Mouse (Mus musculus) lung, postnatal 25 days (tissue): ENCODE measurements around the gene Nr2e1.
A peak's percentile ranks its signal among the peaks of the same experiment; 100 is the strongest.

Source experiments
- DNase-seq: peaks from one replicate; pipeline ENCODE4 v3.0.0; 2022; ENCODE audit warnings: low spot score

Nr2e1 gene

DNA sequence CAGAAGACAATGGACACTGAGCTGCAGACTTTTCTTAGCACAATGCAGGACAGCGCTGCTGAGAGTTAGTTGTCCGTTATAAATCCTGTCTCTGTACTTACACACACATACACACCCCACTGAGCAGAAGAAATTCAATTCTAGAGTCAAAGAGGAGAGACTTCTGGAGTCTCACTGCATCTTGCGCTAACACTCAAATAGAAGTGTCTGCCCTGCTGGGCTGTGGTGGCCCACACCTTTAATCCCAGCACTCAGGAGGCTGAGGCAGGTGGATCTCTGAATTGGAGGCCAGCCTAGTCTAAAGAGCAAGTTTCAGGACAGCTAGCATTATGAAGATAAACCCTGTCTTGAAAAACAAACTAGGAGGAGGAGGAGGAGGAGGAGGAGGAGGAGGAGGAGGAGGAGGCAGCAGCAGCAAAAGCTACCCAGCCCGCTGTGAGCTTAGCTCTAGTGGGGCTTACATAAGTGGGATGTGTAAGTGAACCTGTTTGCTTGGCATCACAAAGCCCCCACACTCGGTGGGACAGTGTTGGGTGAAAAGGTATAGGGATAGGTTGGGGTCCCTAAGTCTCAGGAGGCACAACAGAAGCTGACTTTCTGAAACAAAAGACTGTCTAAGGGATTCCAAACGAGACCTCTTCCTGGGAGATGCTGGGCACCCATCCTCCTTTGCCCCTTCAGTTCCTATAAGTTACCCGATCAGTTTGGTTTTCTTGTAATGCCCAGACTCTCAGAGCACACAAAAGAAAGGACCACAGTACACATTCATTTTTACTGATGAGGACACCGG, 4.7 kb upstream of the Nr2e1 start:
- no peak for DNase-seq

DNA sequence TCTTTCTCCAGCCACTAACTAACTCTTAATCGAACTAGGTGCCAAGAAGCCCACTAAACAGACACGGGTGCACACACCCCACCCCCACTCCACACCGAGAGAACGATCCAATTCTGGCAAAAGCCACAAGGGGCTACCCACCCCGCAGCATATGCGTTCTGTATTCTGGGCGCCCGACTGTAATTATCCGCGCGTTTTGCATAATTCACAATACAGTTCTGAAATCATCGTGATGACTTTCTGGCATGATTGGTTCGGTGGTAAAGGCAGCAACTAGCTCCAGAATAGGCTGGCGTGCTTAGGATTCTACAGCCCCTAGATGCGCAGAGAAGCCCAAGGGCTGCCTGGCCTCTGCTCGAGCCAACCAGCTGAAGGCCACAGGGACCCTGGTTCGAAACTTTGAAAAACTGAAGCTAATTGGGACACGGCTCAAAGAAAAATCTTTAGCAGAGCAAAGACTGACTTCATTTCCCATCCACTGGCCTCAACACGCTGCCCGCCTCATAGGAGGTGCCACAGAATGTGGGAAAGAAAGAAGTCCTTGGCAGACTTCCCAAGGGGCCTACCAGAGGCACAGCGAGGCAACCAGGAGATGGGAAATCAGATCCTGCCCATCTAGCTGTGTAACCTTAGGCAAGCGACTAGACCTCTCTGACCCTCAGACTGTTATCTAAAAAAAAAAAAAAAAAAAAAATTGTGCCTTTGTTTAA, 2.3 kb upstream of the Nr2e1 start:
- no peak for DNase-seq

DNA sequence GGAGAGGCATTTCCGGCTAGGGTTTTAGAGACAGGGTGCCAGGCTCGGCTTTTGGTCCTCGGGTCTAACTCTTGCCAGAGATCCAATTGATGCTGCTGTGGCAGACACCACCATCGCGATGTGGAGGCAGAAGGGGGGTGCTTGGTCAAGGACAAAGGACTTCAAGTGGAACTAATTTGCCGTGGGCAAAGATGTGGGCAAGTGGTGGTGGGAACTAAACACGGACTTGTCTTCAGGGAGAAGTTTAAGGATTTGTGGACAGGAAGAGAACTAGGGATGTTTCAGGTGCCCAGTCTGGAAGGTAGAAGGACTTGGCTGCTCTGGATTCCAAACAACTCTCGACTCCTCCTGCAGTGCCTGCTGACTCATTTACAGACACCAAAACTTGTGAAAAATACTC, 1.7 kb upstream of the Nr2e1 start:
- DNase-seq = no peak

DNA sequence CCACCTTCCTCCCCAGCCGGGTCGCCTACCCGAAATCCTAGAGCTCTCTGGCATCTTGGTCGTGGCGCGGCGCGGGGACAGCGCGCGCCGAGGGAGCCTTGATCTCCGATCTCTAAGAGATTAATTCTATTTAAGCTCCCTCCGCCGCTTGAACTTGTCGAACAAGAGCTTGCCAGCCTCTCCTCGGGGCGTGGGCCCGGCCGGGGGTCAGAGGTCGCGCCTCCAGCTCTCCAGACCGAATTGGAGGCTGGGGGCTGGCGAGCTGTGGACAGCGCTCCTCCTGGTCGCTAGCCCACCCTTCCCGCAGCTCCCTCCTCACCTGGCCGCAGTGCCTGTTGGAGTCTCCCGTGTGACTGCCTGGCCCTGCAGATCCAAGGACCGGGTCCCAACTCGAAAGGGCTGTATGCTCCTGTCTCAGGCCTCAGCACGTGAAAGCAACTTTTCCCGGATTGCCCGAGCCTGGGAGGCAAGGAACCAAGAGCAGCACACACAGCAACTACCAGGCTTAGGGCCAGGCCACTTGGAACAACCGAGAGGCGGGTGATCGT, 1.1 kb upstream of the Nr2e1 start:
- no peak for DNase-seq

DNA sequence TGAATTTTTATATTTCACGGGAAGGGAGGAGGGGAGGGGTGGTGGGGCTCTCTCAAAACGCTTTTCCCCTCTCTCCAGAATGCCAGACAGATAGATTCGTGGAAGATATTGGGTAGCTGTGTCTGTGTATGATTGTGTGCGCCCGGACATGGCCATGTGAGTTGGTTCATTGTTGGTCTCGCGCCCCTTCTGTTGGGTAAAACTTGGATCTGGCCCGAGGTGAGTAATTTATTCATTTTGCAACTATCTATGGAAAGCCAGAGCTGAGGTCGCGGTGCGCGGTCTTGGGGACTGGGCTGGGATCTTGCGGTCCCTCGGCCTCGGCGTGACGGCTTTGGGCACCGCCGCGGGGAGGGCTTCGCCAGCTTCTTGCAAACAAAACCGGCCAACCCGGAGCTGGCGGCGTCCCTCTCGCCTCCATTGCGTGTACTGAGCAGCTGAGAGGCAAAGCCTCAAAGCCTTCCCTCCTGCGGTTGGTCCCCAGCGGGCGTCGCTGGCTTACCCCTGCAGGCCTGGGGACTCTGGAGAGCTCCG, 537 bp upstream of the Nr2e1 start:
- DNase-seq = no peak

DNA sequence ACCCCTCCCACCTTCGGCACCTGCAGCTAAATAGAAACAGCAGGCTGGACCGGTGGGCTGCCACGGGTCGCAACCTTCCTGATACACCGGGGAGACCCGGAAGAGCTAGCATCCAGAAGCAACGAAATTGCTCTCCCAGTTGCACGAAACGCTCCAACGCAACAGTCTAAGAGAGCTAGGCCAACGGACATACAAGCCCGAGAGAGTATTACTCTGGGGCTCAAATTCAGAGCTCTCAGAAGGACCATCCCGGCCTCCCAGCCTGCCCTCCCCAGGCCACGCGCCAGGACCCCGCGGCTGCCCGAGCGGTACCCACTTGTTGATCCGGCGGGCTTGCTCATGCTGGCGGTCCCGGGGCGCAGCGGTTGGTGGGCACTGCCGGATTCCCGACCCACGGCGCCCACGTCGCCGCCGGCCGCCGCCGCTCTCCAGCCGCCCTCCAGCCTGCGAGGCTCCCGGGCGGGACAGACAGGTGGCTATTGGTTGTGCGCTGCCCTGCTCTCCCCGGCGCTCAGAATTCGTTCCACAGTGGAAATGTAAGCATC, 794 bp downstream of the Nr2e1 start:
- DNase-seq = no peak

DNA sequence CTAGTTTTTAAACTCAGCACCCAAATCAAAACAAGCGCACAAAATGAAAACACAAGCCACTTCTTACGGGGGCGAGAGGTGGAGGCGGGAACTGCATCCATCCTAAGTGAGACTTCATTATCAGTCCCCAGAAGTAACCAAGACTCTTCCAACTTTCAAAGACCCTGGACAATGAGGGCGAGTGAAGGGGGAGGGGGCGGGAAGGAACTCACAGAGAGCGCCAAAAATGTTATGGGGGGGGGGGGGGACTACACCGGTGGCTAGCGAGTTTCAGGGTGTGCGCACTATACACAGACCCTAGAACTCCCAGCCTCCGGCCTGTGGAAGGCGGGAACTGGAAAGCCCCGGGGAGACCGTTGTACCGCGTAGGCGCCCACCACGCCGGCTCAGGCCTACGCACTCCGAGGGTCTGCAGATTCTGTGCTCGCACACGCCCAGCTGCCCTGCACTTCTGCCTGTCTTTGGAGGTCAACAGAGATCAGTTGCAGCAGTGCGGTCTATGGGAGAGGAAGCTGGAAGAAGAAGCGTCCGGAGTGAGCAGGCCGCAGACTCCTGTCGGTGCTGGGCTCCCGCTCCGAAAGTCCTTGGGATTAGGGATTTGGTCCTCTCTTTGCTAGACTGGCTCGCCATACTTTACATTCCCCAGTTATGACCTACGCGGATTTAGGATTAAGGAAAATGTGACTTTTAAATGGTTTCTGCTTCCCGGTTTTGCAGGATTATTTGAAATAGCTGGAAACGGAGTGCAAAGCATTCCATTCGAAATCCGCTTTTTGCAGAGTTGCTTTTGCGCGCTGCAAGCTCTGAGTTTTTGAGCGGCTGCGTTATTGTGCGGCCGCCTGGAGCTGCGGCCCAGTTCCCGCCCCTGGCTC, 1.5 kb downstream of the Nr2e1 start:
- DNase-seq = no peak

DNA sequence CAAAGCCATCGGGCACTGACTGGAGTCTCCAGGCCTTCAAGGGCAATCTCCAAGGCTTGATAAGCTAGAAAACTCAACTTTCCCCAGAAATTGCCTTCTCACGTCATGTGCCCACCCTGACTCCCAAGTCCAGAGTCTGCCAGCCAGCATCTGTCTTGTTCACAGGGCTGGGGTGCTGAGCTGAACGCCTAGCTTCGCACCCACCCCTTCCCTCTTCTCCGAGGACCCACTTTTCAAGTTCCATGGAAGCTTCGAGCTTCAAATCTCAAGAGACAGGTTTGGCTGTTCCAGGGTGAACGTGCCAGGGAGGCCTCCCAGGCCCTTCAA, 2.5 kb downstream of the Nr2e1 start:
- DNase-seq = no peak

DNA sequence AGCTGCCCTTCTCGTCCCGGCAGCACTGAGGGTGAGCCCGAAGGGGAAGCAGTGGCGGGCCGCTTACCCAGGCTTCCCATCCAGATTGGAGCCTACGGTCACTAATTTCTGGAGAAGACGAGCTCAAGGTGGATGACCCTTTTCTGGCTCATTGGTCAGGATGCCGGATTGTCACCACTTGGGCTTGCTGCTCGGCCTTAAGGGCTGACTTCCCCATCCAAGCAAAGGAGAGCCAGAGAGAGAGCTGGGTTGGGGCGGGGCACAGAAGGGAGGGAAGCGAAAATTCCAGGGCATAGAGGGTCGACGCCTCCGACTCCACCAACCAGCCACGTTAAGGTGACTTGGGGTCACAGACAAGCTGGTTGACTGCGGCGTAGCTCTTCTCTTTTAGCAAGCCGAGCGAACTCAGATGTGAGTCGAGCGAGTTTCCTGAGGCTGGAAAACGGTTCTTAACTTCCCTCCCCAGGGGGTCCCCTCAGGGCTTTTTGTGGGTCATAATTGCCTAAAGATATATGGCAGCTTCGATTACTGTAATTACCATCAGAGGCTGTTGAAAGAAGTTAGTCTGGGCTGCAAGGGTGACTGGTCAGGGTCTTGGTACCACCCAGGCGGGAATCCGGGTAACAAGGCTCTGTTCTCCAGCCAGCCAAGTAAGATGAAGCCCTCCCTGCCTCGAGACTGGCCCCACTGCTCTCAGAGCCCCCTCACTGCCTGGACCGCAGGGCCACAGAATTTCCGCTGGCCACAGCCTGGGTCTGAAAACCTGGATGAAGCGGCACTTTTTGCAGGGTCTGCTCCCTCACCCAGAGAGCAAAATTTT, 3.1 kb downstream of the Nr2e1 start:
- DNase-seq = no peak

DNA sequence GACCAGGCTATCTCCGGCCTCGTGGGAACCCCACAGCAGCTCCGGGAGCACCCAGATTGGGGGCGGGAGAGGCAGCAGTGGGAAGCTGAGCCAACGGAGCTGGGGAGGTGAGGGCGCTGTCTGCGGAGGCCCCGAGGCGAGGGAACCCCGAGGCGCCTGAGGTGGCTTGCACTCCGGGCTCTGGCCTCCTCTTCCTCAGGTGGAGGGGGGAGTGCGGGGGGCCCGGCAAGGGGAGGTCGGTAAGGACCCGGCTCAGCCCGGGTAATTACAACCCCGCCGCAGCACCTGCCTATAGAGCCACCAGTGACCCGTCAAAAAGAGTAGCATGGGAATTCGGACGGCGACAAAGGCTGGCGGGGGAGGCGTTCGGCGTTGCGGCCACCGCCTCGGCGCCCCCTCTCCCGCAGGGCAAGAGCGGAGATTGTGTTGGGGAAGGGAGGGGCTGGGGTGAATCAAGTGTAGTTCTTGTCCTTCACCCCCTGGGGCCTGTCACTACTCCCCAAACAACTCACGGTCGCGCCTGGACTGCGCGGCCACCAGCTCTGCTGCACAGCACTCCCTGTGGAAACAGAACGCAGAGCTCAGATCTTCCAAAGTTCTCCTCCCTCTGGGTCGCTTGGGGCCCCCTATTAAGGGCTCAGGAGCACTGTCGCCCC, 3.8 kb downstream of the Nr2e1 start:
- DNase-seq = no peak

DNA sequence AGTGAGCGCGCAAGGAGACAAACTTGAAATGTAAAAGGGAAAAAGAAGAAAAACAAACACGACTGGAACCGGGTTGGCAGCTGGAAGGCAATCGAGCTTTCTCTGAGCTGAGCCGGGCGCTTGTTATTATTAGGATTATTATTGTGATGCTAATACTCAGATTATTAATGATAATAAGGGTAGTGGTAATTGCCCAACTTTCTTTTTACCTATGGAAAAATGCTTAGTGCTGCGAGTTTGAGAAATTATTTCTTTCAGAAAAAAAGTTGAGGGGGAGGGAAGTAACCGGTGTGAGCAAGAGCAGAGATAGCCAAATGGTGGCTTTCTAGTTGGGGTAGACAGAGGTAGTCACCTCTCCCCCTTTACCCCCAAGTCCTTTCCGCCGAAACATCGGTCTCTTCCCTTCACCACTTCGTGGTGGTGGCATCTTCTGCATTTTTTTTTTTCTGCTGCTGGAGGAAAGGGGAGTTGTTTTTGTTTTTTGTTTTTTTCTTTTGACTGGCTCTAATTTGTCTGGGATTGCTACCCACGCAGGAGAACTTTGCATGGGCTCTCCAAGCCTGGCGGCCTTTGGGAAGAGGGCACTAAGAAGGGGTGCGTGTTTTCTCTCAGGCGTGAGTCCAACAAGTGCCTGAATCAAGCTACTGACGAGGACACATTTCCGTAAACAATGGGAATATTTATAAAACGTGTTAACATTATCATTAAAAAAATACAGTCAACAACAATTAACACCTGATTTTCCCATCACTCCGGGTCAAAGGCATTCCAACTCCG, 4.5 kb downstream of the Nr2e1 start:
- DNase-seq = no peak

DNA sequence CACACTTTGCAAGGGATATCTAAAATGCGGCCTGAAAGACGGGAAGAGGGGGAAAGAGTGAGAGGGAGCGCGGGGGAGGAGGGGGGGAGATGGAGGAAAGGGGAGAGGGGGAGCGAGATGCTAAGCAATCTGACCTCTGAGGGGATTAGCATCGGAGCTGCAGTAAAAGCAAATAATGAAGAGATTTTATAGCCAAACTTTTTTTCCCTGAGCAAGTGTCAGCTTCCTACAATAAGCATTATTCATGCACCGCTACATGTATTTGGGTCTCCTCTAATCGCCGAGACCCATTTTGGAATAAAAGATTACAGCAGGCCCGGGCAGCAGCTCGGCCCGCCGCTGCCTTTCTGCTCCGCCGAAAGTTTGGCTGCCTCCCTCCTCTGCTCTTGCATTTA, 5.2 kb downstream of the Nr2e1 start:
- no peak for DNase-seq

DNA sequence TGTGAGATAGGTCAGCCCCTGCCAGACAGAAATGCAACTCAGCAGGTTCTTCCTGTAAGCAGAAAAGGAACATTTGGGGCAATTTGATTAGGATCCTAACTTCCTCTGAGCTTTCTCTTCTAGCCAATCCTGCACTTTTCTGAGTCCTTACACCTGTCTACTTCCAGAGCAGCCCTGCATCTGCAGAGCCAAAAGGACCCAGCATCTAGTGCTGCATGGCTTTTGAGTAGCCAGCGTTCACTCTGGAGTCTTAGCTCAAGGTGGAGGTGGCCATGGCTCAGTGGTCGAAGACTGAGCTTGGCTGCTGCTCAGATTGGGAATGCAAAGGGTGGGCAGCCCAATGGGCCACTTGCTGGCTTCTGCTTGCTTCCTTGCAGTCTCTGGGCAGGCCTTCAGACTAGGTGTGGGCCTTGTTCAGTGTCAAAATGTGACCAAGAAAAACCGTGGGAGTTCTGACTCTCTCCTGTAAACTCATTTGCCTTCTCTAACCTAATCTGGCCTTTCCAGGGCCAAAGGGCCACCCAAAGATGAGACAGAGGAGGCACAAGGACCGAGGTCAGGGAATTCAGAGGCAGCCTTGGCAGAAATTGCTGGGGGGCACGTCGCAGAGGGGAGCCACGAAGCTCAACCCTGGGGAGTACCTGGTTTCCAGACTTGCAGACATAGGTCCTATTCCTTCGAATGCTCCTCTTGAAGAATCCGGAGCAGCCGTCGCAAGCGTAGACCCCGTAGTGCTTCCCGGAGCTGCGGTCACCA, 5.7 kb downstream of the Nr2e1 start:
- DNase-seq = no peak

DNA sequence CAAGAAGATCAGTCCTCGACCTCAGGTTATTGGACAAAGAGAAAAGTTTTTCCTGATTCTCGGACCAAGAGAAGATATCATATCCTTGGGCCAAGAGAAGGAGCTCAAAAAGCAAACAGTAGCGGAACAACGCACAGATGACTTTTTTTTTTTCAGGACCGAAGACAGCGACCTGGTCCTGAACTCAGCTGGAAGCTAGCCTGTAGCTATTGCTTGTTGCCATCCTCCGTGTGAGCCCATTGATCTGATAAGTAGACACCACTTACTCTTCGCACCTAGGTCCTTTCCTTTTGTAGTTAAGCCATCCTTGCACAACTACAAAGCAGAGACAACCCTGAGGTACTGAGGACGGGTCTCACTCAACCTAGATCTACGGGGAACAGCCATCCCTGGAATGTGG, 8.8 kb downstream of the Nr2e1 start:
- DNase-seq = no peak

DNA sequence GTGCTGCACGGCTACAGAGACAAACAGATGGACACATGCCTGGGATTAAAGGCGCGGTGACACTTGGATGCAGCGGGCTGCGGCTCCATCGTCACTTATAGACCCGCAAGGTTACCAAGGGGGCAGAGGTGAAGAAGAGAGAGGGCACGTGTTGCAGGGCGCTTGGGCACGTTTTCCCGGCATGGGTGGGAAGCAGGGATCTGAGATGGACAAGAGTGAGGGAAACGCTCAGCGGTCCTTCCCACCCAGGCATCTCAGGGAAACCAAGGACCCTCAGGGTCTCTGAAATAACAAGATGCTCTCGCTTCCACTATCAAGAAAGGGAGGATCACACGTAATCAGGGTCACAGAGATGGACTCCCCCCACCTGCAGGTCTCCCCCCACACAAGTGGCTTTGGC, 10.5 kb downstream of the Nr2e1 start:
- DNase-seq = no peak

DNA sequence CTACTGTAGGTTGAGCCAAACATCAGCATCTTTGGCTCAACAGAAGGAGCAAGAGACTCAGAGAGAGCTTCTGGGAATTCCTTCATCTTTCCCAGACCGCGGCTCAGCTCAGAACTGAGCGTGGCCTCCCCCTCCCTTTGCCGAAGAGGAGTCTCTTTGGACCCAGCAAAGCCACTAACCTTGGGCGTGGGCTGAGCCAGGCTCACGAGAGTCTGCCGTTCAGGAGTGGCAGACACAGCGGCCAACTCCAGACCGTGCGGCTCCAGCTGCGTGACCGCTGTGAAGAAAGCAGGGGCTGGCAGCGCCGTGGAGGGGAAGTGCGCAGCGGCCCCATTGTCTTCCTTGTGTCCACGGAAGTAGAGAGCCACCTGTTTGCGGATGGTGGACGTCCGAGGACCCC, 10.9 kb downstream of the Nr2e1 start:
- DNase-seq = no peak

DNA sequence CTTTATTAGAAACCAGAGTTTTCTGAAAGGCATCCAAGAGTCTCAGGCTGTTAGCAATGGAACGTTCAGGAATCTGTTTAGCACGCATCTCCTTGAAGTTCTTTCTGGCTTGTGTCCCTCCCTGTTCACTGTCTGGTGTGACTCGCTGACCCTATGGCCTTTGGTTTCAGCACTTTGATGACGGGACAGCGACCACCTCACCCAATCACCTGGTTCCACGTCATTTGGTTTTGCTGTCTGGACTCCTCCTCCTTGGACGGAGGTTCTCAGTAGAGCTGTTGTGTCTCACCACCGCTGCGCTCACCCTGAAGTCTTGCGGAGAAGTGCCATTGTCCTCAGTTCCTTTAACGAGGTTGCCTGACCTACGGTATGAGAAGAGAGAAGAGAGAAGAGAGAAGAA, 21.2 kb downstream of the Nr2e1 start:
- peak; percentile 12 for DNase-seq

DNA sequence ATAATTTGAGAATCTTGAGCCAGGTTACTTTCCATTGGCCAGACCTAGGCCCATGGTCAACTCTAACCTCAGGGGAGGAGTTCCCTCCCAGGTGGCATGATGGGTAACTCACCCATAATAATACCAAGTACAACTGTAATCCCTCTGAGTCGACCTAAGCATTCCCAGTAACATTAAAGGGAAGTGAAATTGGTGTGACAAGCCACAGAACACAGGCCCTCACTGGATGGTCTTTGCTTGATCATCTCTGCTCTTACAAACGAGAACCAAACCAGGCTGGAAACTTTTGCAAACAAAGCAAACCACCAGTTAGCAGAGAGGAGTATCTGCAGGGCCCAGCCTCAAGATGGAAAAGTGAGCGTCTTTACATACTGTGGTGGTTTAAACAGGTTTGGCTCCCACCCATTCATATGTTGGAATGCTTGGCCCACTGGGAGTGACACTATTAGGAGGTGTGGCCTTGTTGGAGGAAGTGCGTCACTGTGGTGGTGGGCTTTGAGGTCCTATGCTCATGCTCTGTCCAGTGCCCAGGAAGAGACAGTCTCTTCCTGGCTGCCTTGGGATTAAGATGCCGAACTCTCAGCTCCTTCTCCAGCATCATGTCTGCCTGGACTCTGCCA, 23.7 kb downstream of the Nr2e1 start:
- no peak for DNase-seq

DNA sequence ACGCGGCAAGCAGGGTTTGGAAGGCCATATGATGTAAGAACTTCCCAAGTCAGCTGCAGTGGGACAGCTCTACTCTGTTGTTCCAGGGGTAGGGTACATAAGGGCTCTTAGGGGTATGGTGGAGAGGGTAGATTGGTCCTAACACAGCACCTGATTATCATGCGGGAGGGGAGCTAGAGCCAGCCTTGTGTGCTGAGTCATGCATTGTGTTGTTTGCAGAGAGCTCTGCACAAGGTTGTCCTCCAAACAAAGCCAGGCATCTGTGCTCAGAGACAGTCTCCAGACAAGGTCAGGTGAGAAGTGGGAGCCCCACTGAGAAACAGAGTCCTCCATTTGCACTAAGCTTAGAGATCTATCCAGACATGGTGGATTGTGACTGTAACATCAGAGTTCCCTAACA, 36.9 kb downstream of the Nr2e1 start:
- no peak for DNase-seq
